Mouse (Mus musculus) stomach, postnatal 0 days (tissue): ENCODE data around the gene Wfikkn1.

Source experiments
- CTCF ChIP-seq: IDR thresholded peaks from 2 replicates; pipeline ENCODE4 v1.5.1; 2016; ENCODE audit warnings: antibody characterized with exemption, low read depth, mild to moderate bottlenecking, moderate library complexity
- EP300 ChIP-seq: optimal IDR thresholded peaks from 2 replicates; pipeline ENCODE3; 2016; ENCODE audit warnings: antibody characterized with exemption

DNA sequence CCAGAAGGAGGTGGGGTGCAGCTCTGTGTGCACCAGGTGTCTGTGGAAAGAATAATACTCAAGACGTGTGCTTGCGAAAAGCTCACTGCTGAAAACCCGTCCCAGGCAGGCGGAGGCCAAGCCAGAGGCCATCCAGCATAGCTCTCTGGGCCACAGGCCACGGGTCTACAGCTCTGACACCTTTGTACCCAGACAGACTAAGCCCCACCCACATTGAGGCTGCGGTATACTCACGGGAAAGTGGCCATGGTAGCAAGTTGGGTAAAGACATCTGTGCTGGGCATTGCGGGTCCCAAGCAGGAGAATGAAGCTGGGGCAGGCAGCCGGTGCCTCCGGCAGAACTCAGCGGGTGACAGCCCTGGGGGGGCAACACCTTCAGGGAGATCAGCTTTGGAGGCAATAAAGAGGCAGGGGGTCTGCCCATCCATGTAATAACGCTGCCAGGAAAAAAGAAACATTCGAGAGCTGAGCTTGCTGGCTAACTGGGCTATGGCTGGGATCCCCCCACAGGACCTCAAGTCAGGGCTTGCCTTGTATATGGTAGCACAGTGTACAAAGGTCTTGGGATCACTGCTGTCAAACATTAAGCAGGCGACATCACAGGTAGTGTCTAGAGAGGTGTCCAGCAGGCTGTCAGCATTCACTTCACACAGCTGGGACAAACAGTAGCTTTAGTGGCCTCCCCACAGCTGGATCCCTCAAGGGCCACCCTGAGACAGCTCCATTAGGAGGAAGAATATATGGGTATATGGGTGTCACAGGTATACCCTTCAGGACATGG is 41.0 kb downstream of the Wfikkn1 start:
- TF ChIP-seq CTCF (no peak), EP300 (no peak)
